Mouse (Mus musculus) pancreas, adult 10 weeks (tissue): ENCODE measurements around the gene Utp18. TPM values are rescaled to one million over a fixed set of nuclear protein-coding genes. Genes with fewer than 3 reads are reported as not detected.

Source experiments
- polyA plus RNA-seq: library from polyadenylated mRNA; stranded (reverse); fragments of 350-450 nt; fragmentation: Illumina TruSeq; extraction: RNeasy Lipid Tissue Mini Kit (QIAGEN cat#74804); gene quantifications from one replicate; pipeline ENCODE4 v1.2.3, GENCODE M21; 2015; ENCODE audit warnings: low read depth, low replicate concordance; ENCODE audit not compliant: insufficient read depth

The Utp18 gene
- 3.3 TPM for polyA plus RNA-seq

GRCm38 (mm10) chr11:93885572-93886410 lies at the start of gene Utp18, which contains the start of gene Mbtd1:
TSS of gene Utp18 (minus strand) at chr11:93885766.
TSS of gene Mbtd1 (plus strand) at chr11:93885852.

Other genes starting within 250 kb of the Utp18 start
- 3.6 TPM for gene Mbtd1, start 86 bp upstream of the Utp18 start, polyA plus RNA-seq
- 152 TPM for gene Nme2, start 70.5 kb upstream of the Utp18 start, polyA plus RNA-seq
- gene Gm20390, start 82.5 kb upstream of the Utp18 start, polyA plus RNA-seq = 28.1 TPM
- gene Nme1, start 82.8 kb upstream of the Utp18 start, polyA plus RNA-seq = 20.5 TPM
- gene Spag9, start 110.3 kb upstream of the Utp18 start, polyA plus RNA-seq = 15.5 TPM